Mouse (Mus musculus) midbrain, embryonic 16.5 days (tissue): ENCODE measurements at regions not wholly inside any gene's neighbourhood (a gene's known extent, or its start where the extent isn't known, plus 50 kb on each side); places are given as distances from the start of the nearest gene placed in this dataset.

Source experiments
- ATAC-seq: fragments of 200-750 bp; cut with Nextera tagmentation; 2 replicates; pipeline ENCODE4 v1.8.0; 2017; ENCODE audit warnings: moderate TSS enrichment
- H3K27ac ChIP-seq: fragments of 300-500 bp; sonication (generic); 2 replicates; pipeline ENCODE4 v1.5.1; 2014; ENCODE audit warnings: mild to moderate bottlenecking, low read length, mixed read lengths
- H3K27me3 ChIP-seq: fragments of 300-500 bp; sonication (generic); 2 replicates; pipeline ENCODE4 v1.6.1; 2014; ENCODE audit warnings: low read depth, low read length, mixed read lengths; ENCODE audit not compliant: control insufficient read depth, insufficient read depth
- H3K36me3 ChIP-seq: fragments of 300-500 bp; sonication (generic); 2 replicates; pipeline ENCODE4 v1.6.1; 2014; ENCODE audit warnings: mild to moderate bottlenecking, low read length, moderate library complexity, mixed read lengths; ENCODE audit not compliant: control insufficient read depth, insufficient read depth
- H3K4me1 ChIP-seq: fragments of 300-500 bp; sonication (generic); 2 replicates; pipeline ENCODE4 v1.6.1; 2014; ENCODE audit warnings: mild to moderate bottlenecking, low read length, mixed read lengths; ENCODE audit not compliant: control insufficient read depth, insufficient read depth
- H3K4me2 ChIP-seq: fragments of 300-500 bp; sonication (generic); 2 replicates; pipeline ENCODE4 v1.6.1; 2014; ENCODE audit warnings: mild to moderate bottlenecking, low read length, mixed read lengths
- H3K4me3 ChIP-seq: fragments of 300-500 bp; sonication (generic); 2 replicates; pipeline ENCODE4 v1.5.1; 2014; ENCODE audit warnings: low read depth, mild to moderate bottlenecking, low read length, moderate library complexity, mixed read lengths
- H3K9ac ChIP-seq: fragments of 300-500 bp; sonication (generic); 2 replicates; pipeline ENCODE4 v1.6.1; 2014; ENCODE audit warnings: low read depth, low read length, mixed read lengths
- H3K9me3 ChIP-seq: fragments of 300-500 bp; sonication (generic); replicated peaks from 2 replicates; pipeline ENCODE4 v1.6.1; 2014; ENCODE audit warnings: mild to moderate bottlenecking, low read length, mixed read lengths; ENCODE audit not compliant: control insufficient read depth, poor library complexity, severe bottlenecking
- WGBS: fragments of 180-500 bp; shearing (Covaris S2); extraction: QIAGEN DNeasy Blood & Tissue Kit; methylation state at CpG from one replicate; pipeline ENCODE4 v1.1.7; 2014; 5-methylcytosine and 5-hydroxymethylcytosine counted together

- peak; percentile 83 for ATAC-seq
These were observed 225.2 kb upstream of the Sash1 start for GRCm38 (mm10) chr10:9111051-9111450.

GRCm38 (mm10) chr10:9096207-9096606, 210.3 kb upstream of the Sash1 start:
- Histone ChIP-seq H3K4me2 (no peak overlapping the region), H3K36me3 (no peaks in the 10 kb centered on the region), H3K4me1 (0 out of 2 replicates have a peak, but pooled peaks cover 2% of the 10 kb centered on the region), H3K9me3 (0 out of 2 replicates have a peak, but pooled peaks cover 2% of the 10 kb centered on the region), H3K27me3 (no peaks in the 10 kb centered on the region), H3K27ac (no peak overlapping the region), H3K9ac (no peak overlapping the region), H3K4me3 (no peak overlapping the region)
- ATAC-seq = no peak
- 88% methylated on average over 2 of the region's 2 CpGs for WGBS

More at GRCm38 (mm10) chr10:9111051-9111450, 225.2 kb upstream of the Sash1 start:
- Histone ChIP-seq H3K9ac (no peak overlapping the region), H3K27me3 (no peaks in the 10 kb centered on the region), H3K9me3 (no peaks in the 10 kb centered on the region), H3K27ac (peak overlapping the region; percentile 18; the same call in 1 of the 2 replicates), H3K4me3 (no peak overlapping the region), H3K36me3 (no peaks in the 10 kb centered on the region), H3K4me2 (no peak overlapping the region), H3K4me1 (peaks cover 3% of the 10 kb centered on the region; the same call in 1 of the 2 replicates)
- WGBS = 68% methylated on average over 3 of the region's 3 CpGs

DNA sequence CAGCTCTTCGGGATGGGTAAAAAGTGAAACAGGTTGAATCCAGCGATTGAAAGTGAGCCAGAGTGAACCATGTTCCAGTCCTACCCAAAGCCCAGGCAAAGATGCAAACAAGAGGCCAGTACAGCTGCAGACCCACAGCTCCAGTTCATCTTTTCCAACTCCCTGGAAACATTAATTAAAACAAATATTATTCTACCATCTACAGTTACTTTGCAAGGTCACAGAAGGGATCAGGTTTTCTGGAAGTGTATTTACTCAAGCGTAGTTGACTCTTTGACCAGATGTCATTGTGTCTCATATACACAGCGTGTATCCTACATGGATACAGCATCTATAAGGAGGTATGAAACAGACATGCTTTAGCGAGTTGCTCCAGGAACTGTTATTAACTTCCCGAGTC, 209.3 kb upstream of the Sash1 start:
- H3K4me2 ChIP-seq = no peak overlapping the region
- no peak overlapping the region for H3K27ac ChIP-seq
- H3K9ac ChIP-seq = no peak overlapping the region
- no peak overlapping the region for H3K4me3 ChIP-seq
- 0 out of 2 replicates have a peak, but pooled peaks cover 2% of the 10 kb centered on the region for H3K4me1 ChIP-seq
- H3K27me3 ChIP-seq = no peaks in the 10 kb centered on the region
- WGBS = 83% methylated on average over 6 of the region's 6 CpGs
- H3K36me3 ChIP-seq = no peaks in the 10 kb centered on the region
- no peak for ATAC-seq
- H3K9me3 ChIP-seq = 0 out of 2 replicates have a peak, but pooled peaks cover 2% of the 10 kb centered on the region

DNA sequence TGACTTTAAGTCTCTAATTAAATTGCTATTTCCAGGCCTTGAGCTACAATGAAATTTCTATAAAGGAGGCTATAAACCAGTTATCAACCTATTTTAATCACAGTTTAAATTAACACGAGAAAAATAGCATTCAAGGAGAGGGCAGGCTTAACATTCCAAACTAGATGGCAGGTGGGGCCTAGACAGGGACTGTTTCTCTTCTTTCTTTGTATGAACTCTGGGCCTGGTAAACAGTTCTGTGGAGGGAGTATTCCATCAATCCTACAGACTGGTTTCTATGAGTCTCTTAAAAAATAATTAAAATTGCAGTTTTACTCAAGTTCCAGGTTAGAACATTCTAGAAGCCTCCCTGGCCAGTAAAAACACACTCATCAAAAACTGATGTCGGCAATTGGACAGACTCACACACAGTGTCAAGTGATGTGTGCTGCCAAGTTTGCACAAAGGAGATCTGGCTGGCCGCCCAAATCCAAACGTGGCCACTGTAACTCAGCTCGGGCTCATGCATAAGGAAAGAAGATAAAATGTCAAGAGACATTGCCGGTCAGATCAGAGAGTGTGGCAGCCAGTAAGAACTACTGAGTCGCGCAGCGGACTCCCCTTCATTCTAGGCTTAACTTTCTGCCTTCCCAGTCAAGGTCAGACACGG, 206.5 kb upstream of the Sash1 start:
- Histone ChIP-seq H3K27me3 (no peaks in the 10 kb centered on the region), H3K4me3 (no peak overlapping the region), H3K4me2 (no peak overlapping the region), H3K9ac (no peak overlapping the region), H3K4me1 (0 out of 2 replicates have a peak, but pooled peaks cover 2% of the 10 kb centered on the region), H3K9me3 (0 out of 2 replicates have a peak, but pooled peaks cover 2% of the 10 kb centered on the region), H3K27ac (no peak overlapping the region), H3K36me3 (no peaks in the 10 kb centered on the region)
- WGBS = 58% methylated on average over 10 of the region's 10 CpGs
- ATAC-seq = peak; percentile 64; the same call in 1 of the 2 replicates

- peak; percentile 39; the same call in 1 of the 2 replicates for ATAC-seq
- Histone ChIP-seq H3K36me3 (no peaks in the 10 kb centered on the region), H3K27ac (no peak overlapping the region), H3K4me2 (no peak overlapping the region), H3K27me3 (no peaks in the 10 kb centered on the region), H3K4me3 (no peak overlapping the region), H3K9ac (no peak overlapping the region), H3K4me1 (0 out of 2 replicates have a peak, but pooled peaks cover 2% of the 10 kb centered on the region), H3K9me3 (no peaks in the 10 kb centered on the region)
- WGBS = 95% methylated on average over 6 of the region's 6 CpGs
These were observed 205.1 kb upstream of the Sash1 start for GRCm38 (mm10) chr10:9090961-9091360.

DNA sequence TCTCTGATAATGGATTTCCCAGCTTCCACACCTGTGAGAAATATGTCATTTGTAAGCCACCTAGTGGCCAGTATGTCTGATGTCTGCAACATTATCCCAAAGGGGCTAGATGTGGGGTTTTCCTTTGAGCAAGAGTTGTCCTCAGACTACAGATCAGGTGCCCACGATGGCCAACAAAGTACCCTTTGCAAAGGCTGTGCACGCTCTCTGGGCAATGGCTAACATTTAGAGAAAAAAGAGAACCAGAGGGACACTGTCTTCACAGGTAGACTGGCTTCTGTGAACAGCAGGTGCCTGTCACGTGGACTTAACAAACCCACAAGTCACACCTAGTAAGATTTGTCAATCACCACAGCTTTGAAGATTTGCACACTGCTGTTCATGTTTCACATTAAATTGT, 202.0 kb upstream of the Sash1 start:
- no peak for ATAC-seq
- H3K4me3 ChIP-seq = no peak overlapping the region

GRCm38 (mm10) chr10:9087171-9087570, 201.3 kb upstream of the Sash1 start:
- Histone ChIP-seq H3K4me1 (no peaks in the 10 kb centered on the region), H3K27ac (no peak overlapping the region), H3K9me3 (no peaks in the 10 kb centered on the region), H3K4me2 (no peak overlapping the region), H3K27me3 (no peaks in the 10 kb centered on the region), H3K4me3 (no peak overlapping the region), H3K9ac (no peak overlapping the region), H3K36me3 (no peaks in the 10 kb centered on the region)
- 77% methylated on average over 3 of the region's 3 CpGs for WGBS
- ATAC-seq = no peak

More for the DNA sequence above, 202.0 kb upstream of the Sash1 start:
- 94% methylated on average over 3 of the region's 3 CpGs for WGBS
- no peaks in the 10 kb centered on the region for H3K9me3 ChIP-seq
- no peaks in the 10 kb centered on the region for H3K27me3 ChIP-seq
- H3K27ac ChIP-seq = no peak overlapping the region
- H3K4me1 ChIP-seq = no peaks in the 10 kb centered on the region
- no peak overlapping the region for H3K4me2 ChIP-seq
- no peak overlapping the region for H3K9ac ChIP-seq
- no peaks in the 10 kb centered on the region for H3K36me3 ChIP-seq

- no peak overlapping the region for H3K4me3 ChIP-seq
- 87% methylated on average over 2 of the region's 2 CpGs for WGBS
- no peak overlapping the region for H3K4me2 ChIP-seq
- H3K36me3 ChIP-seq = no peaks in the 10 kb centered on the region
- H3K27me3 ChIP-seq = no peaks in the 10 kb centered on the region
- no peaks in the 10 kb centered on the region for H3K4me1 ChIP-seq
- no peaks in the 10 kb centered on the region for H3K9me3 ChIP-seq
- no peak overlapping the region for H3K9ac ChIP-seq
- no peak for ATAC-seq
- no peak overlapping the region for H3K27ac ChIP-seq
These were observed 200.8 kb upstream of the Sash1 start for GRCm38 (mm10) chr10:9086666-9087065.

DNA sequence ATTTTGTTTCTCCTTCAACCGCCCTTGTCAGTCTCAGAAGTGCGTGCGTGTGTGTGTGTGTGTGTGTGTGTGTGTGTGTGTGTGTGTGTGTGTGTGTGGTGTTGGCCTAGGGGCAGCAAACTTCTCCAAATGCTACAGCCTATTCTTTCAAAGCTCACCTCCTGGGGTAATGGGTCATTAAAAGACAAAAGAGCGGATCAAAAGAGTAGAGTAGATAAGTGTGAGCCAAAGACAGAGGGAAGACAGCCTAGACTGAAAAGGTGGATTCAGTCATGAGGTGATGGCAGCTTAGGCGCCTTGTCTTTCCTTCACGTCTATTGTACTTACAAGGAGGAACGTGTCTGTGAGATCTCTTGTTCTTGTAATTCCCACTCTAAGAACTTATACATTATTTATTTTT, 199.6 kb upstream of the Sash1 start:
- ATAC-seq = no peak
- H3K9me3 ChIP-seq = no peaks in the 10 kb centered on the region
- no peak overlapping the region for H3K9ac ChIP-seq
- no peaks in the 10 kb centered on the region for H3K36me3 ChIP-seq
- no peak overlapping the region for H3K27ac ChIP-seq
- no peaks in the 10 kb centered on the region for H3K4me1 ChIP-seq
- H3K27me3 ChIP-seq = no peaks in the 10 kb centered on the region
- H3K4me3 ChIP-seq = no peak overlapping the region
- no peak overlapping the region for H3K4me2 ChIP-seq
- 57% methylated on average over 7 of the region's 7 CpGs for WGBS
